Mouse (Mus musculus): ENCODE data around the gene Cyb561d2.

Gene Cyb561d2

GRCm38 (mm10) chr9:107550491-107551116 is 8.6 kb upstream of the Cyb561d2 start:
- DNase-seq (ENCODE audit: low spot score): peak; percentile 54

GRCm38 (mm10) chr9:107549297-107550074 is 7.5 kb upstream of the Cyb561d2 start:
- no peak for DNase-seq (ENCODE audit: low spot score)

GRCm38 (mm10) chr9:107548820-107549219 is 6.8 kb upstream of the Cyb561d2 start:
- DNase-seq (ENCODE audit: low spot score): no peak

- no peak for DNase-seq (ENCODE audit: low spot score)
Observed at GRCm38 (mm10) chr9:107547957-107548356, 6.0 kb upstream of the Cyb561d2 start.

- DNase-seq (ENCODE audit: low spot score): peak; percentile 99
Observed at GRCm38 (mm10) chr9:107547026-107547425, 5.0 kb upstream of the Cyb561d2 start, which contains the start of gene Zmynd10. TSS of gene Zmynd10 (plus strand) at chr9:107547298.

GRCm38 (mm10) chr9:107545602-107546001 is 3.6 kb upstream of the Cyb561d2 start:
- DNase-seq (ENCODE audit: low spot score): peak; percentile 79

- DNase-seq (ENCODE audit: low spot score): no peak
Observed at GRCm38 (mm10) chr9:107545199-107545598, 3.2 kb upstream of the Cyb561d2 start.

- no peak for DNase-seq (ENCODE audit: low spot score)
Observed at GRCm38 (mm10) chr9:107544729-107545128, 2.7 kb upstream of the Cyb561d2 start.

GRCm38 (mm10) chr9:107544196-107544700 is 2.3 kb upstream of the Cyb561d2 start:
- no peak for DNase-seq (ENCODE audit: low spot score)

GRCm38 (mm10) chr9:107543299-107543698 is 1.3 kb upstream of the Cyb561d2 start:
- DNase-seq (ENCODE audit: low spot score): no peak

GRCm38 (mm10) chr9:107542721-107543120 is 728 bp upstream of the Cyb561d2 start:
- DNase-seq (ENCODE audit: low spot score): no peak

GRCm38 (mm10) chr9:107542352-107542686 is 326 bp upstream of the Cyb561d2 start:
- DNase-seq (ENCODE audit: low spot score): no peak

GRCm38 (mm10) chr9:107541005-107541404 is 988 bp downstream of the Cyb561d2 start:
- no peak for DNase-seq (ENCODE audit: low spot score)

- no peak for DNase-seq (ENCODE audit: low spot score)
Observed at GRCm38 (mm10) chr9:107540420-107540819, 1.6 kb downstream of the Cyb561d2 start.

- DNase-seq (ENCODE audit: low spot score): no peak
Observed at GRCm38 (mm10) chr9:107539940-107540339, 2.1 kb downstream of the Cyb561d2 start.

- no peak for DNase-seq (ENCODE audit: low spot score)
Observed at GRCm38 (mm10) chr9:107538711-107539110, 3.3 kb downstream of the Cyb561d2 start.

GRCm38 (mm10) chr9:107538231-107538630 is 3.8 kb downstream of the Cyb561d2 start:
- DNase-seq (ENCODE audit: low spot score): no peak

GRCm38 (mm10) chr9:107534408-107535202 is 7.4 kb downstream of the Cyb561d2 start:
- DNase-seq (ENCODE audit: low spot score): no peak

- peak; percentile 98 for DNase-seq (ENCODE audit: low spot score)
Observed at GRCm38 (mm10) chr9:107533791-107534407, 8.1 kb downstream of the Cyb561d2 start, which contains the start of gene Tmem115. TSS of gene Tmem115 (plus strand) at chr9:107533945.

- peak; percentile 87 for DNase-seq (ENCODE audit: low spot score)
Observed at GRCm38 (mm10) chr9:107526198-107527026, 15.6 kb downstream of the Cyb561d2 start.

GRCm38 (mm10) chr9:107522400-107522711 is 19.6 kb downstream of the Cyb561d2 start:
- no peak for DNase-seq (ENCODE audit: low spot score)

All from embryo, embryonic 10 days (tissue).